Mouse (Mus musculus): ENCODE measurements around the gene Psmd3.

- TF ChIP-seq CTCF (IDR thresholded peaks at IDR 0.05) (no peak), EP300 (IDR thresholded peaks at IDR 0.05) (no peak)
Measured at GRCm38 (mm10) chr11:98741051-98741620, 58.8 kb downstream of the Psmd3 start.

Data from lung, postnatal 0 days (tissue).